Mouse (Mus musculus) thymus, adult 2 months (tissue): ENCODE results near the gene Gm21969. TPM values are rescaled to one million over a fixed set of nuclear protein-coding genes. Genes with fewer than 3 reads are reported as not detected.

Source experiments
- DNase-seq: peaks from one replicate; pipeline ENCODE4 v3.0.0; 2021
- H3K27ac ChIP-seq: fragments of 200-500 bp; 2 replicates; pipeline ENCODE4 v1.5.1; 2012; ENCODE audit warnings: low read length, control low read depth; ENCODE audit not compliant: control insufficient read depth, insufficient read depth
- H3K27me3 ChIP-seq: fragments of 200-500 bp; 2 replicates; pipeline ENCODE4 v1.6.1; 2012; ENCODE audit warnings: mild to moderate bottlenecking, low read length, moderate library complexity, mixed read lengths; ENCODE audit not compliant: control insufficient read depth, insufficient read depth
- H3K36me3 ChIP-seq: fragments of 200-500 bp; 2 replicates; pipeline ENCODE4 v1.6.1; 2012; ENCODE audit warnings: mild to moderate bottlenecking, low read length, moderate library complexity; ENCODE audit not compliant: control insufficient read depth, insufficient read depth
- H3K4me1 ChIP-seq: fragments of 200-500 bp; replicated peaks from 2 replicates; pipeline ENCODE4 v1.6.1; 2012; ENCODE audit warnings: low read length; ENCODE audit not compliant: control insufficient read depth, insufficient read depth
- H3K4me3 ChIP-seq: fragments of 200-500 bp; 2 replicates; pipeline ENCODE4 v1.5.1; 2012; ENCODE audit warnings: mild to moderate bottlenecking, low read length, control low read depth, moderate library complexity; ENCODE audit not compliant: control insufficient read depth, insufficient read depth
- CTCF ChIP-seq: fragments of 200-500 bp; IDR thresholded peaks from 2 replicates; pipeline ENCODE4 v1.5.1; 2012; ENCODE audit warnings: mild to moderate bottlenecking, control low read depth, low read length, moderate library complexity, borderline replicate concordance; ENCODE audit not compliant: control insufficient read depth, poor library complexity, insufficient read depth; ENCODE audit errors: extremely low read depth
- POLR2A ChIP-seq: fragments of 200-500 bp; IDR thresholded peaks from 2 replicates; pipeline ENCODE4 v1.6.1; 2012; ENCODE audit warnings: mild to moderate bottlenecking, low read length, control low read depth, moderate library complexity; ENCODE audit not compliant: control insufficient read depth, poor library complexity, insufficient read depth; ENCODE audit errors: extremely low read depth
- WGBS: fragments of 180-500 bp; shearing (Covaris S2); methylation state at CpG from one replicate; pipeline ENCODE4 v1.1.7; 2018; 5-methylcytosine and 5-hydroxymethylcytosine counted together
- polyA plus RNA-seq: library from polyadenylated mRNA; depleted of rRNA; stranded (reverse); fragments of >200 nt; gene quantifications from 2 replicates; pipeline ENCODE4 v1.2.3, GENCODE M21; 2012

Gm21969 gene
- polyA plus RNA-seq, 1 experiment: not detected

GRCm38 (mm10) chr4:139605216-139605615, 2.2 kb downstream of the Gm21969 start:
- H3K27me3 ChIP-seq: no peaks in the 10 kb centered on the region
- WGBS: 80% methylated on average over 11 of the region's 11 CpGs
- DNase-seq: no peak
- no peaks in the 10 kb centered on the region for H3K36me3 ChIP-seq
- peaks cover 45% of the 10 kb centered on the region for H3K4me1 ChIP-seq
- H3K4me3 ChIP-seq: no peak overlapping the region
- no peak for TF ChIP-seq POLR2A
- no peak for TF ChIP-seq CTCF
- no peak overlapping the region for H3K27ac ChIP-seq

GRCm38 (mm10) chr4:139606732-139607131, 3.7 kb downstream of the Gm21969 start:
- WGBS: 94% methylated on average over 5 of the region's 5 CpGs
- no peak overlapping the region for H3K27ac ChIP-seq
- H3K36me3 ChIP-seq: no peaks in the 10 kb centered on the region
- H3K4me3 ChIP-seq: no peak overlapping the region
- no peak for DNase-seq
- TF ChIP-seq POLR2A: no peak
- no peak for TF ChIP-seq CTCF
- H3K27me3 ChIP-seq: no peaks in the 10 kb centered on the region
- peaks cover 40% of the 10 kb centered on the region for H3K4me1 ChIP-seq

GRCm38 (mm10) chr4:139608975-139609374, 6.0 kb downstream of the Gm21969 start:
- 53% methylated on average over 4 of the region's 4 CpGs for WGBS
- H3K4me1 ChIP-seq: peaks cover 28% of the 10 kb centered on the region
- DNase-seq: no peak
- no peak overlapping the region for H3K27ac ChIP-seq
- no peak for TF ChIP-seq CTCF
- no peak for TF ChIP-seq POLR2A
- no peaks in the 10 kb centered on the region for H3K36me3 ChIP-seq
- H3K27me3 ChIP-seq: no peaks in the 10 kb centered on the region
- H3K4me3 ChIP-seq: no peak overlapping the region

GRCm38 (mm10) chr4:139610954-139611353, 8.0 kb downstream of the Gm21969 start:
- WGBS: 72% methylated on average over 6 of the region's 6 CpGs
- peaks cover 27% of the 10 kb centered on the region for H3K4me1 ChIP-seq
- no peak overlapping the region for H3K27ac ChIP-seq
- H3K36me3 ChIP-seq: no peaks in the 10 kb centered on the region
- no peak overlapping the region for H3K4me3 ChIP-seq
- DNase-seq: no peak
- H3K27me3 ChIP-seq: no peaks in the 10 kb centered on the region
- TF ChIP-seq POLR2A: no peak
- no peak for TF ChIP-seq CTCF

GRCm38 (mm10) chr4:139611542-139611953, 8.6 kb downstream of the Gm21969 start:
- Histone ChIP-seq H3K27ac (no peak overlapping the region), H3K27me3 (no peaks in the 10 kb centered on the region), H3K4me1 (peaks cover 24% of the 10 kb centered on the region), H3K4me3 (peak overlapping the region; percentile 33; the same call in 1 of the 2 replicates), H3K36me3 (no peaks in the 10 kb centered on the region)
- TF ChIP-seq POLR2A: no peak
- peak; percentile 90; the same call in 1 of the 2 replicates for TF ChIP-seq CTCF
- peak; percentile 77 for DNase-seq
- WGBS: 4% methylated on average over 10 of the region's 10 CpGs

- DNase-seq: no peak
- H3K4me1 ChIP-seq: peaks cover 21% of the 10 kb centered on the region
- WGBS: 96% methylated on average over 21 of the region's 21 CpGs
- no peak overlapping the region for H3K27ac ChIP-seq
- H3K4me3 ChIP-seq: no peak overlapping the region
- TF ChIP-seq POLR2A (no peak), CTCF (no peak)
- H3K36me3 ChIP-seq: no peaks in the 10 kb centered on the region
- no peaks in the 10 kb centered on the region for H3K27me3 ChIP-seq
Measured at GRCm38 (mm10) chr4:139614524-139615260, 11.7 kb downstream of the Gm21969 start.

- Histone ChIP-seq H3K36me3 (no peaks in the 10 kb centered on the region), H3K27me3 (no peaks in the 10 kb centered on the region), H3K4me1 (peaks cover 19% of the 10 kb centered on the region), H3K4me3 (peak overlapping the region; percentile 64), H3K27ac (peak overlapping the region; percentile 32; the same call in 1 of the 2 replicates)
- DNase-seq: peak; percentile 81
- WGBS: 4% methylated on average over 24 of the region's 24 CpGs
- TF ChIP-seq CTCF (no peak), POLR2A (peak; percentile 75)
Measured at GRCm38 (mm10) chr4:139616276-139617000, 13.5 kb downstream of the Gm21969 start.
